Mouse (Mus musculus): ENCODE results near the gene Acox2. TPM values are rescaled to one million over a fixed set of nuclear protein-coding genes. Genes with fewer than 3 reads are reported as not detected.
A peak's percentile ranks its signal among the peaks of the same experiment; 100 is the strongest.

Acox2 gene
- total RNA-seq, 2 experiments from 2014 or later = 0.70 TPM; not detected in 1

DNA sequence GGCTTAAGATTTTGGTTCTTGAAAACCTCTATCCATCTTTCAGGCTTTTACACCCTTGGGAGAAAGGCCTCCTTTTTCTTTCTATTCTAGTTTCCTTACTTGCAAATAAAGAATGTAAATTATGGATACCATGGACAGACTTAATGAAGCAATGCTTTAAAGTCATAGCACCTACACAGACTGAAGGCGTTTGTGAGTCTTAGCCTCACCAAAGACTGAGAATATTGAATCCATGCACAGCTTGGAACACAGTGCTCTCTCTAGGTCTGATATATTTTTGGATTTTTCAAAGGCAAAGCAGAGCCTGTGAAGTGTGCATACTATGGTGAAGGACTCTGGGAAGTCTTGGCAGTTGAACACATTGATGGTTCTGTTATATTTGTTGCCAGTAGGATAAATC is 9.9 kb downstream of the Acox2 start:
- DNase-seq = no peak

DNA sequence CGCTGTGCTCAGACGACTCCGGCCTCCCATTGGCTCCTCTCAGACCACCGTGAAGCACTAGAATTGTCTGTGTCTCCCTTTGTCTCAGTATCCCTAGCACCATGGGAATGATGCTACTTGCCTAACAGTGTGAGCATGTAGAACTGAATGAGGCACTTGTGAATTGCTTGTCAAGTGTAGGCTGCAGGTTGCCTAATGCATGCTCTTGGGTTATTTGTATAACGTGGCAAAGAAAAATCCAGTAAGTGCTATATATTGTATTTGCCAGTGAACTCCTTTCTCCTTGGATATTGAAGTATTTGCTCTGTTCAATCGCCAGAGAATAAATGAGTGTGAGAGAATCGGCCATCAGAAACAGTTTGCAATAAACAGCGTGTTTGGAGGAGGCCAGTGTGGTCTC is 12.3 kb downstream of the Acox2 start:
- DNase-seq = no peak

DNA sequence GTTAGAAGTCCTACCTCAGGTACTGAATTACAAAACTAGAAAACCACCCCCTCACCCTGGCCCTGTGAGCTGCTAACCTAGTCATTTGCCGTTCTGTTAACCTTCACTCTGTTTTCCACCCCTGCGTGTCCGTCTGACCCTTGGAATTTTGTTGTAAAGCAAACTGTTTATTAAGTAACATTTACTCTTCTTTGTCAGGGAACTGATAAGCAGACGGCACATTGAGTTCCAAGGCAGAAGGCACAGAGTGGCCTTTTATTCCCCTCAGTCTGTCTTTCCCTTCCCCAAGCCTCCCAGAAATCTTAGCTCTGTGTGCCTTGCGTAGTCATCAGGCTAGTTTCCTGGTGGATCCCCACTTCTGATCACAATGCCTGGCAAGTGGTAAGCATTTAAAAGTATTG is 14.9 kb downstream of the Acox2 start:
- no peak for DNase-seq

DNA sequence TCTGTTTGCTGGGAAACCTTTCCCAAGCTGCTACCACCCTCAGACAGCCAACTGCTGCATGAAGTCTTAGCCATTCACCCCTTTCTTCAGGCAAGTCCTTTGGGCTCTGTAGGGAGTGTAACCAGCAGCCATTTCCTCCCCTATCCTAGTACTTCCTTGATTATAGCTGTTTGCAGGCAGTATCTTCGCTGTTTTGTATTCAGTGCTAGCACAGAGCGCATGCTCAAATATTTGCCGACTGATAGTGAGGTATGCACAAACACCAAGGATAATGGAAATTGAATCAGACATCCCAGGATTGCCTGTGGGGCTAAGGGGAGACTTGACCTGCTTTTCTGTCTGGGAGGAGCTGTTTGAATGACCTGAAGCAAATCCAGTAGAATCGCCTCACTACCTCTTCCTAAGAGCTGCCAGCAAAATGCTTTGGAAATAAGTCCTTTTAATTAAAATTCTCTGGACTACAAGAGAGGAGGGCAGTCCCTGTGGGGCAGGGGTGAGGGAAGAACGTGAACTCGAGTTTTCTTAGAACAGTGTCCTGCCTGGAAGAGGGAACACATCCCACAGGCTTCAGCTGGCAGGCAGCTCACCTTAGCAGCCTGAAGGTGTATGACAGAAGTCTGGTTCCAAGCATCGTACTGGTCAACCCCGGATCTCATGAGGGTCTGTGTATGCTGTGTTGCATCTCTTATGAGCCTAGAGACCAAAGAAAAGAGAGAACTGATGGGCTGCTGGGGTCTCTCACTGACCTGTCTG is 15.8 kb downstream of the Acox2 start:
- DNase-seq = no peak

DNA sequence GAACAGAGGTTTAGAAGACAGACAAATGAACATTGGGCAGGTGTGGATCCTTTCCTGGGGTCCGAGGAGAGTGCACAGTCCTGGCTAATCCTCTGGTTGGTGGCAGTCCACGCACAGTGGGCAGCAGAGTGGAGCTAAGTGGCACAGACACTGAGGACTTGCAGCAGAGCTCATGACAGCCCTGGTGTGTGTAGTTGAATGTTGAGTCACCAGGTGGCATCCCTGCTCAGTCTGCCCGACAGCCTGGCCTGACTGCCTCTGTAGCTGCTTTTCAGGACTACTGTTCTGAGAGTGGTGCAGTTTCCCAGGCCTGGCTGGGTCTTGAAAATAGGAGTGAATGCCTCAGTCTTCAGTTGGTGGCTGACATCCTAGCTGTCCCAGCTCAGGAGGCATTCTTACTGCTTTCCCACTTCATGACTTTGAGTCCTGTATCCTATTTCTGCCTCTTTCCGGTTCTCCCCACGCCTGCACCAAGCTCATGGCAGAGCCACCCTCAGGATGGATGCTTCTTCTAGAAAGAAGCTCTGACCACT is 16.7 kb downstream of the Acox2 start:
- DNase-seq = peak; percentile 15

DNA sequence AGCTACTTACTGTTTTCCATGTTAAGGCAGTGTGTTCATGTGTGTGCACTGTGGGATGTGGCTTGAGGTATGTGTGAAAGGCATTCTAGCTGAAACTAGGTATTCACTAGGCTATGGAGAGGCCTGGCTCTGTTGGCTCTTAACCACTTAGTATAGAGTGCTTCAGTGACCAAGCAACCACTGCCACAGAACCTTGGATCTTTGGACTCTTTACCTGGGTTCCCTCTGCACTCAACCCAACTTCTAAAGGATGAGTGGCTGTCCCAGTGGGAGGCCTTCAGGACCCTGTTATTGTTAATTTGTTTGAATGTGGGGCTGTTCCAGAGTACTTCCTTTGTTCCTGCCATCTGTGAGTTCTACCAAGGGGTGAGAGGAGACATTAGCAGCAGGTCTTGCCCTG is 17.3 kb downstream of the Acox2 start:
- no peak for DNase-seq

DNA sequence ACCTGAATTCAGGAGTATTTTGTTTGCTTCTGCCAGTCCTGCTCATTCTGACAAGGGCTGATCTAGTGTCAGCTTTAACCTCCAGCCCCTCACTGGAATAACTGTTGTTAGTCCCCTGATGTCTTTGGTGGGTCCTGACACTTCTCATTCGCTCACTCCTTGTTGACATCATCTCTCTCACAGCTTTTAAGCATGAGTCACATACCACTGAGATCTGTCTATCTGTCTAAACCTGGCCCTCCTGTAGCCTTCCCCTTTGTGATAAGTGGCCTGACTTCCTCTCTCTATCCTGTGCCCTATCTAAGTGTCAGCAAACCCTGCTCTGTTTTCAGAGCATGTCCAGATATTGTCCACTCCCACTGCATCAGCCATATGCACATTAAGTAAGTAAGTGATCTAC is 25.9 kb downstream of the Acox2 start:
- no peak for DNase-seq

DNA sequence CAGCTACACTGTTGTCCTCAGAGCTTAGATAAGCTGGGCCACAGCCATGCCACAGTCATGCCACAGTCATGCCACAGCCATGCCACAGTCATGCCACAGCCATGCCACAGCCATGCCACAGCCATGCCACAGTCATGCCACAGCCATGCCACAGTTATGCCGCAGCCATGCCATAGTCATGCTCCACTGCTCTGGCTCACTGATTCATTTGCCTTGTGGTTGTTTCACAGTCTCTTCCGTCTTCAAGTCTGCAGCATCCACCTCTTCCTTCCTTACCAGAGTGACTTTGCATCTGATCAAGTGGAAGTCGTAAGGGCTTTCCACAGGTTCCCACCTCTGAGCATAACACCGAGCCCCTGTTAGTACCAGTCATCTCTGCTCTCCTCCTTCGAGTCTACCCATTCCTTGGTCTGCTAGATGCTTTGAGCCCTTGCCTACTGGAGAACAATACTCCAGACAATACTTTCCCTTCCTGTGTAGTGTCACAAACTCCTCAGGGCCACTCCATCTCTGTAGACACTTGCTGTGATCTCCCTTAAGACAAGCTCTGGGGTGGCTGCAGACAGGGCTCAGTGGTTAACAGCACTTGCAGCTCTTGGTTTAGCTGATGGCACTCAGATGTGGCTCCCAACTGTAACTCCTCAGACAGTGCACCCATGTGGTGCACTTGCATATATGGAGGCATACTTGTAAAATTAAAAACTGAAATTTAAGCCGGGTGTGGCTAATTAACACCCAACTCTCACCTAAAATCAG is 26.8 kb downstream of the Acox2 start:
- no peak for DNase-seq

DNA sequence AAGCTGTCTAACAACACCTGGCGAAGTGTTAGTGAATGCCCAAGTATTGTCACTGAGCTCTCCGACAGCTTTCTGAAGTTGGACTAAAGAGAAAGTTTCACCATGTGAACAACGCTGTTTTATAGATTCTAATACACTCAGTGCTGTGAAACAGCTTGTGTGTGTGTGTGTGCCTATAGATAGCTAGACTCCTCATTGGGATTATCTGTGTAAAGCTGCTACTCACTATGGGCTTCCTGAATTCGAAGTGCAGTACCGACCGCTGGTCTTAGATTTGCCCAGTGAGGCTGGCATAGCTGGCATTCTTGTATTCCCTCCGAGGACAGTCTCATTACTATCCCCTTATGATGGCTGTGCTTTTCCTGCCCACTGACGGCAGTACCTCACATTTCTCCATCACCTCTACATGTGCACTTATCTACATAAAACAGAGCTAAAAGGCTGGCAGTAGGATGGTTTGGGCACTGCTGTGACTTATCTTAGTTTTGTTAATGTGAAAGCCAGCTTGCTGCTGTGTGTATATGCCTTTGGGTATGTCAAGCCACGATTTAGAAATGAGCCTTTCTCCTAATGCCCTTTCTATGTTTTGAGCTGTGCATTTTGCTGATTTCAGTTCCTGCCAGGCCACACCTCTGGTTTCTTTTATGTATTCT is 29.7 kb downstream of the Acox2 start:
- DNase-seq = no peak

DNA sequence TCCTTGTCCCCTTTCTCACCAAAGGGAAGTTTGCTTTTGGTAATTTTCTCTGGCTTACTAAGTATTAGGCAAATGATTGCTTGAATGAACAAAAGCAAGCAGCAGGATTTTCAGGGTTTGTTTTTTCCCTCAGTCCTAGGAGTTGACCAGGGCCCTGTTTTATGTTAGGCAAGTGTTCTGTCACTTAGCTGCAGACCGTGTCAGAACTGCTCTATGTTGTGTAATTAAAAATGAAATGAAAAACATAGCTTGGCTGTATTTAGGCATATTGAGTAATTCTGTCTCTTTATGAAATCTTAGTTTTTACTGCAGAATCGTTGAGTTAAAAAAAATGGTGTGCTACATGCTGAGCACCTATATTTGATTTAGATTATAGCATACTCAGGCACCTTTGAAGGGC is 34.3 kb downstream of the Acox2 start:
- DNase-seq = no peak

DNA sequence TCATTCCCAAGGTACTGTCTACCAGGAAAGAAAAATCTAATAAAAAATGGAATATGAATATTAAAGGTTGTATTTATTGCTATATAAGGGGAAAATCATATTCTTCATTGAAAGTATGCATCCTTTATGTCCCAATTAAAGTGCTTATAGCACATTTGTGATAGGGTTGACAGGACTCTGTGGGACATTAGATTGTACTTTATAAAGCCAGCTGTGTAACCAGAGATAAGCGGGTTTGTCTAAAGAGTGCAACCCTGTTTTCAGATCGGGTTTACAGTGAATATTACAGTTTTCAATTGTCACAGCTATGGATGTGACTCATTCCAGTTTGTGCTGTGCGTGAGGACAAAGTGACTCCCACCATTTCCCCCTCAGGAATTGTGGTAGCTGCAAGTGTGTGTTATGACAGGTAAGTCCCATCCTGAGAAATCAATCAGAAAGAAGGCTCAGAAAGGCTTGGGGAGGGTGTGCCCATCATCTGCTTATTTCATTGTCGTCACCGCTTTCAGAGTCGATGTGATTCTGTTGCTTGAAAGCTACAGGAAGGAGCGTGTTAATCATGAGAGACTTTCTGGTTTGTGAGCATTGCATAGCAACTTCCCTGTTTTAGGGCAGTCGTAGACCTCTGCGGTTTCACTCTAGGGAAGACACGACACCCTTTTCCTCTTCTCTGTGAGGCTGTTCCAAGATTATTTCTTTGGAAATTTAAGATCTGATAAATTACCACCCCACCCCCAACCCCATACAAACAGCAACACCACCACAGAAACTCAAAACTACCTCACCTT is 35.5 kb downstream of the Acox2 start:
- DNase-seq = no peak

DNA sequence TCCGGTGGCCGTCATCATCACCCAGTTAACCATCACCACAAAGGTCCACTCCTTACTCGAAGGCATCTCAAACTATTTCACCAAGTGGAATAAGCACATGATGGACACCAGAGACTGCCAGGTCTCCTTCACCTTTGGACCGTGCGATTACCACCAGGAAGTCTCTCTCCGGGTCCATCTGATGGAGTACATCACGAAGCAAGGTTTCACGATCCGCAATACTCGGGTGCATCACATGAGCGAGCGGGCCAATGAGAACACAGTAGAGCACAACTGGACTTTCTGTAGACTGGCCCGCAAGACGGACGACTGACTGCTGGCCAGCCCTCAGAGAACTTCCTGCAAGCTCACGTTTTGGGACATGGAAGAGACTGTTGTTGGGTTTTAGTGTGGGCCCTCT is 36.6 kb downstream of the Acox2 start:
- no peak for DNase-seq

DNA sequence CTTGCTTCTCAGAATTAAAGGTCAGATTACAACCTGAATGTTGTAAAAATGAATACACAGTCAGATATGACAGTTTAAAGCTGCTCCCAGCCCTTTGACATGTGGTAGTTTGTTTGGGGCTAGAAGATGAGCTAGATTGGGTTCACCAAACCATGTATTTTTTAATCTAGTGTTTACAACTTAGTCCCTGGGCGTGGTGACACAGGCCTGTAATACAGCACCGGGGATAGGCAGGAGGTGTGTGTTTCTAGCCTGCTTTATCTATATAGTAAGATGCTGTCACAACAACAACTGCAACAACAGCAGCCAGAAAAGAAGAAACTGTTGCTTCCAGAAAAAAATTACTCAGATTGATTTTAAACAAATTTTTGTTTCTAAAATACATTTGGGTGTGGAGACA is 38.2 kb downstream of the Acox2 start:
- no peak for DNase-seq

DNA sequence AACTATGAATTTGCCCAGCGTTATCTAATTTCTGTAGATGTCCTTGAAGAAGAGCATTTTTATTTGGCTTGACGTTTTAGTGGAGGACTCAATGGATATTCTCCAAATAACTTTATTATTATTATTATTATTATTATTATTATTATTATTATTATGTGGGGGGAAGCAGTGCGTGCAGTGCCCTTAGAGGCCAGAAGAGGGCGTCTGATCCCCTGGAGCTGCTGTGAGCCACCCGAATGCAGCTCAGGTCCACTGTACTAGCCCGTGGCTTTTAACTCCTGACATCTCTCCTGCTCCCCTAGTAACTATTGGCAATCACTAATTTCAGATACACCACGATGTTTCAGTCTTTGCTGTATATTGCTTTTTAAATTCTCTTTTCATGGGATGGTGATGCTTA is 38.8 kb downstream of the Acox2 start:
- no peak for DNase-seq

DNA sequence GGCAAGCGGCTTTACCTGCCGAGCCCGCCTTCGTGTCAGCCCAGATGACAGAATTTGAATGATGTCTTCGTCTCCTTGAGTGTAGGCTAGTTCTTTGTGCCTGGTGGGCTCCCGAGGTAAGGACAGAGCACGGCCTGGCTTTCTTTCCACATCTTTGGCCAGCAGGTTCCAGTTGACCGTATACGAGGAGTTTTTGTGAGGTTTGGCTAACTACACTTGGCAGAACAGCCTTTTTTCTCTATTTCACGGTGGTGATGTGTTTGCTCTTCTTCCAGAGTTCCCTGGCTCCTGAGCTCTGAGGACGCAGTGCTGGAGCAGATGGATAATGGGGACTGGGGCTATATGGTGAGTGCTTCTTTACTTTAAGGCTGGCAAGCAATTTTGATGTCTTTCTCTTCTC is 39.3 kb downstream of the Acox2 start:
- DNase-seq = no peak

DNA sequence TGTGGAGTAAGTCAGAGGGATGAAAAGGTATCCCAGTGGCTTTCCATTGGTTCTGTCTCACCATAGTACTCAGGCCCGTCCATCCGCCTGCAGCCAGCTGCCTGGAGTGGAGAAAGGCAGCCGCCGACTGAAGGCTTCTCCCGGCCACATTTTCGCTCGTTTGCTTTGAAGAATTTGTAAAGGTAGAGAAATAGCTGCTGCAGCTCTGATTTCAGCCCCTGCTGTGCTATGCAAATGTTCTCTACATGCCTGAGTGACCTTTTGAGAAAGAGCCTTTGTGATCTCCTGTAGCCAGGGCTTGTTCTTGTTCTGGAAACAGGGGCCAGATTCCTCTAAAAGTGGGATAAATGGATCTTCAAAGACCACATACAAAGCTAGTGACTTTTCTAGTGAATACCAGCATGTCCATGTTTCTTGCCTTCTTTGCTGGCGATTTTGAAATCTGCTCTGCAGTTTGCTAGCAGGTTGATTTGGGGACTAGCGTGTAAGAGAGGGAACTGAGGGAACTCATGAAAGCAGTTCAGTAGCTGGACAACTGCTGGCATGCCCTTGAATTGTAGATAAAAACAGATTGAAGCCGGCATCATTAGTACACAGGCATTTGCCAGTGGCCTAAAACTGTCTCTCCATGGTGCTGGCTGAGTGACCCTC is 40.3 kb downstream of the Acox2 start:
- DNase-seq = no peak

DNA sequence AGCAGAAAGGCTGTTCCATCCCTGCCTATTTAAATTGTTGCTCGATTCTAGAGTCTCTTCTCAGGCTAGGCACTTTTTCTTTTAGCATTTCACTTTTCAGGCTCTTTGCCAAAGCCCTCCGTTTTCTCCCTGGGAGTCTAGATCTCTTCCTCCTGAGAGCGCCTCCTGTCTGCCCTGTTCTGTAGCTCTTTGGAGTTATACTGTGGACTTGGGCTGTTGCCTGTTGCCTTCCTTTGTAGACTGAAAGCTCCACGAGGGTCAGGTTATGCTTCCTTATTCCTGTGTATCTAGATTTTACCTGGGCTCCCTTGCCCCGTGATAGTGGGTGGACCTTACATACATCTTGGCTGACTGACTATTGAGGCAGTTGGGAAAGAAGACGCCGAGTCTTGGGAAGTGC is 40.9 kb downstream of the Acox2 start:
- DNase-seq = no peak

DNA sequence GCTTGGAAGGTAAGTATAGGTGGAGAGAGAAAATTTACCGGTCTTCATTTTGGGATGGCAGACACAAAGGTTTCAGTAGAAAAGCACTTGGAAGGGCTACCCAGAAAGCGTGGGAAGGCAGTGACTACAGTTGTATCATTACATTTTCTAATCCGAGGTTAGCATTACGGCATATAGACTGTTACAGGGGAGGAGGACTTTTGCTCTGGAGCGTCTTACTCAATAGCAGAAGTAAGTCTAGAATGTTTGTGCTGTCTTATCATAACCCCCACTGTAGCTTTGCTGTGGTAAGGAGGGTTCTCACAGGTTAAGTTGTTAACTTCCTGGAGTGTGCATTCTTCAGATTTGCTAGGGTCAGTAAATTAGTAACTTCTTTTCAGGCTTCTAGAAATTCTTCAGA is 43.1 kb downstream of the Acox2 start:
- DNase-seq = no peak

DNA sequence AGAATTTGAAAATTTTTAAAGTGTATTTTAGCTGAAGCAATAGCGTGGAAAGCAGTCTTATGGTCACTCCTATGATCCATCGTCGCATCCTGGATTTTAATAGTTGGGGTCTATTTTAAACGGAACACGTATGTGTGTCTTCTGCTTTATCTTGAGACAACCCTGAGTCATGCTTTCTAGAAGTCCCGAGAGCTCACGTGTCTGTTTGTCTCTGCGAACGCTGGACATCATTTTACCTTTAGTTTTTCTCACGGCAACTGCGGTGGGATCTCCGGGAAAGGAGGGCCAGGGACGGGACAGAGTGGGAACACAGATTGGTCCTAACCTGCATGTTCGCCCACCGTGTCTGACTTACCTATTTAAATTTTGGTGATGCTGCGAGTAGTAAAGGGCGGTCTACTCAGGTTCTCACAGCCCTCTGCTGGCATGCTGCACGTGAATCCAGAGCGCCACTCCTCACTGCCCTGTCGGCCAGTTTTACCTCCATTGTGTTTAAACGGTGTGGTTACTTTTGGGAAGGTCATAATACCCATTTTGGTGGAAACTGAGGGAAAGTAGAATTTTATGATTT is 43.9 kb downstream of the Acox2 start:
- no peak for DNase-seq

DNA sequence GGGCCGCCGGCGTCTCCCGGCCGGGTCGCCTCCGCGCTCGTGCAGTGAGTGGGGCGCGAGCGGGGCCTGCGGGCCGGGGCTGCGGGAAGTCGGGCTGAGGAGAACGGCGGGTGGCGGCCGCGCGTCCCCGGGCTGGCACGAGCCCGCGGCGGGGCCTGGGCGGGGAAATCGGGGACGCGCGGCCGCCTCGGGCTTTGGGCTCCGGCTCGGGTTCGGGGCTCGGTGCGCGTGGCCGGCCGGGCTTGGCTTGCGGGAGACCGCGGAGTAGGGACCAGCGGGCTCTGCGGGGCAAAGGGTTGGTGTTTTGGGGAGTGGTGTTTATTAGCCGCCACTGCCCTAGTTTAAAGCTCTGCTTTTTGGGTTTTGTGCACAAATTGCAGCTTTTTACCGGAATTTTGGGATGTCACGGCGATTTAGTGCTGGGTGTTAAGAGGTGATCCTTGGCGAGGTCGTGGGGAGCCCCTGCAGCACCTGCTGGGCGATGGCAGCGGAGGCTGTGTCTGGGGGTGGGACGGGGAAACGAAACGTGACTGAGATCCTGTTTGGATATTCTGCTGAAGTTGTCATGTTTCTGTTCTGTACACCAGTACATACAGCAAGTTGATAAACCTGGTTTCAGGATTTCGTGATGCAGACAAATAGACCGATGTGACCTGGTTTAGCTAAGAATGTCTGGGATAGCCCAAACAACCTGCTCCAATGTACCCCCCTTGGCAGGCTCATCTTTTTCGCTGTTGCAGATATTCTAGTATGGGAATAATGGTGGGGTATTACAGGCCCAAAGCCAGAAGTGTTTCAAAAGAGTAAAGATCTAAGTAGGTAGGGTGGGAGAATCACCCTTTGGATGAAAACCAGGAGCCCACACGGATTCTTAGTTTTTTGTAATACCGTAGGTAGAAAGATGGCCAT is 44.6 kb downstream of the Acox2 start:
- DNase-seq = peak; percentile 80
